Mouse (Mus musculus) liver, adult (tissue): ENCODE results near the gene Dld.

Experiments used
- GATA4 ChIP-seq: IDR thresholded peaks from 2 replicates; pipeline ENCODE4 v1.6.1; 2014; ENCODE audit warnings: mild to moderate bottlenecking, low read length; ENCODE audit not compliant: insufficient replicate concordance

Dld gene

DNA sequence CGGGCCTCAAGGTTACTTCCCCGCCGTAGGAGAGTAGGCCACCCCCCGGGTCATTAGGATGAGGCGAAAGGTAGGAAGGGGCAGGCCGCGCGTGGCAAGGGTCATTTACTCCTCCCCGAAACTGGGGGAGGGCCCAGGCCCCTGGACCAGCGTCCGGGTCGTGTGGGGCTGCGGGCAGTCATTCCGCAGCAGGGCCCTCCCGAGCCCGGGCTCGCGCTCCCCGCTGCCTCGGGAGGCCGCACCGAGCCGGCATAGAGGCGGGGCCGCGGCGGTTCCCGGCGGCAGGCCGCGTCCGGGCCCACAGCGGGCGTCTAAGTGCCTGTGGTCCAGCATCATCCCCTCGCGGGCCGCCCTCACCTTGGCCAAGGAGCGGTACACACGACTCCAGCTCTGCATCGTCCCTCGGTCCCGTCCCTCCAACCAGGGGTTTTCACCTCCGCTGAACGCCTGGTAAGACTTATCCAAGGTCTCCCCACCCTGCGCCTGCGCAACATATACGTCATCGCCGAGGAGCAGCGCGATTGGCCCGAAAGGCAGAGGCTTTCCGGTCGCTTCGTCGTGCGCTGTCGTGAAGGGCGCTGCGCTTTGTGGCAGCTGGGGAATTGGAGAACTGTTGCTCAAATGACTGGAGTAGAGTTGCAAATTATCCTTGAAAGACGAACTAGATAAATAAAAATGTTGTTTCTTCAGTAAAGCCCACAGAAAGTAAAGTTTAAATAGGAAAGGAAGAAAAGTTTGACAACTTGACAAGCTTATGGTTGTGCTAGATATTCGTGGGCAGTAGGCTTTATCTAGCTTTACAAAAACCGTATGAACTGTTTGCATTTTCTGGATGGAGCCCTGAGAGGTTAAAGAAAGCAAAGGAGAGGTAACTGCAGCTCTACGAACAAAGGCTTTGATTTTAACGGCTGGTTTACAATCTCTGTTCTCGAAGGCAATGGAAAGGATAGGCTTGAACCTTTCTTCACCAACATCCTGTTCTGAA is at the start of gene Dld:
Gene Dld, minus strand, starts transcription at position 510 of the 985 bp plus-strand sequence.
- TF ChIP-seq GATA4, result peak; percentile 9; the same call in 1 of the 2 replicates

DNA sequence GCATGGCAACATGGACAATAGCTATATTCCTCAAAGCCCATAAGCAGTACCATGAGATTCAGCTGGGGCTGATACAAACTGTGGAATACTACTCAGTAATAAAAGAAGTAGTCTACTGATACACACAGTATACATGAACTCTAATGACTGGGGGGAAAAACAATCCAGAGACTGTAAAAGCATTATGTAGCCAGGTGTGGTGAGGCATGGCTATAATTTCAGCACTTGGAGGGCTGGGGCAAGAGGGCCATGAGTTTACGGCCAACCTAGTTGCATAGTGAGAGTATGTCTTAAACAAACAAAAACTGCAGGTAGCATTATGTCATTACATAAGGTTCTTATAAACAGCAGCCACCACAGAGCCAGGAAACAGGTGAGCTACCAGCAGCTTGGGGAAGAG is 49.6 kb upstream of the Dld start:
- no peak for TF ChIP-seq GATA4

GRCm38 (mm10) chr12:31397709-31398108 is 46.5 kb upstream of the Dld start:
- no peak for TF ChIP-seq GATA4

DNA sequence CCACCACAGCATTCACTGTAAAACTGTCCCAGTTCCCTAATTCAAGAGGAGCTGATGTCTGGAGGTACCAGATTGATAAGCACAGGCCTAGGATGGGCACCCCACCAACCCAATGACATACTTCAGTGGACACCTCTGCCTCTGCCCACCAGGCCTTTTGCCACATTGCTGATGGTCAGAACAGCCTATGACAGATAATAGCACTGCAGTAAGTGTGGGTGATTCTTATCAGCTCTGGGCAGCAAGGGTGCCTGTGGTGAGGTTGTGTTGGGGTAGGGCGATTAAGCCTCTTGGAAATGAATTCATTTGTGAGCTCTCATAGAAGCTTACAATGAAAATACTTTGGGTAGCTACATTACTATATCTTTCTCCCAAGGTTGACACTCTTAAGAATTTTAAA is 44.6 kb upstream of the Dld start:
- TF ChIP-seq GATA4, result no peak

- TF ChIP-seq GATA4, result no peak
These were observed 40.4 kb upstream of the Dld start for GRCm38 (mm10) chr12:31391696-31392095.

GRCm38 (mm10) chr12:31390571-31390970 is 39.3 kb upstream of the Dld start, which contains the start of gene Slc26a3:
Gene Slc26a3 (plus strand): TSS chr12:31390871.
- no peak for TF ChIP-seq GATA4

GRCm38 (mm10) chr12:31387303-31387702 is 36.0 kb upstream of the Dld start:
- no peak for TF ChIP-seq GATA4

DNA sequence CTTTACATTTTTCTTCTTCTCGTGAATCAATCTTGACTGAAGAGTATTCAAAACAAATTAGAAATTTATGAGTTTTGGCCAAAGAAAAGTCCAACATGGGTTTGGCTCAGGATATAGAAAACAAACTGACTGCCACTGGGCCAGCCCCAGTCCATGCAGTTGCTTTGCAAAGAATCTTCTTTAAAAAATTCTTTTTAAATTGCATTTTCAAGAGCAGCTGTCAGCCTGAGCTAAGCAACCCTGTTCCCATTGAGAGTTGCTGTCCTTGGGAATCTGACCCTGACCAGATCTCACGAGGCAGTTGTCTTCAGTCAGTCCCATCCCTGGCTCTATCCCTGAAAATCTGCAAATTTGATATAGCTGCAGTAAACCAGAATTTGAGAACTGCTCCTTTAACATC is 31.2 kb upstream of the Dld start:
- no peak for TF ChIP-seq GATA4

DNA sequence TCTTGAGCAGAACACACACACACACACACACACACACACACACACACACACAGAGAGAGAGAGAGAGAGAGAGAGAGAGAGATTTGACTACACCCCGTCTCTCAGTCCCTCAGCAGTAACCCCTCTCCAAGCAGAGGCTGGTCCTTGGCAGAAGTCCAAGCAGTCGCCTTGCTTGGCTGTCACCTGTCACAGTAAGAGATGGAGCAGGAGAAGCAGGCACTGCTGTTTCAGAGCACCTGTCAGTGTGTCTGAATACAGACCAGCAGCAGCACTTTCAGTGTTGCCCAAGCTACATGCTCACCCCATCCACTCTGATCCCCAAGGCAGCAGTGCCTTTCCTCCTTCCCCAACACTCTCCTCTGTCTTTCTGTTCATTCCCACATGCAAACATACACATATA is 29.6 kb upstream of the Dld start:
- no peak for TF ChIP-seq GATA4

GRCm38 (mm10) chr12:31377241-31377640 is 26.0 kb upstream of the Dld start:
- no peak for TF ChIP-seq GATA4

- TF ChIP-seq GATA4, result no peak
These were observed 25.2 kb upstream of the Dld start for GRCm38 (mm10) chr12:31376326-31376950.

- TF ChIP-seq GATA4, result no peak
These were observed 24.0 kb upstream of the Dld start for GRCm38 (mm10) chr12:31375283-31375615.

DNA sequence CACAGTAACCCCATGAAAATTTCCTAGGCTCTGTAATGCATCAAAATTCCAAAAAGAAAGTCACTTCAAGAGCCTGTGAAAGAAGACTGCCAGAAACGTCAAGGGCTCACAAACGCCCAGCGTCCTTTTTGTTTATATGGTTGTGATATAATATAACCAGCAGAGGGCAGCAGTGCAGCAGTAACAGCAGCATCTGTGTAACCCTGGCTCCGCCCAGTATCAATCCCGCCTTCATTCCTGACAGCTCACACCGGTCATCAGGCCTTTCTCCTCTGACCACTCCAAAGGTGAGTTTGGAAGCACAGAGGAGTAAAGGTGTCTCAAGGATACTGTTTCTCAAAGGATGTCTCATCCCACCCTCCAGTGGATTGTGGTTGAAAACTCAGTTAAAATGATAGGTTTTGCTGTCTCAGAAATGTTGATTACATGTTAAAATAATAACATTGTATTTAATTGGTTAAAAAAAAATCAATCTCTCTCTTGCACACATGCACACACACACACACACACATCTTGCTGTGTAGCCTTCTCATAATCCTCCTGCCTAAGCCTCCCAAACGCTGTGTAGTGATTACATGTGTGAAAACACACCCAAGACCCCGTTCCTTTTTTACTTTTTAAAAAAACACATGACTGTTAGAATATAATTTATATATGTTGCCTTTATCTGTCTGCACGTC is 23.5 kb upstream of the Dld start:
- TF ChIP-seq GATA4, result no peak

DNA sequence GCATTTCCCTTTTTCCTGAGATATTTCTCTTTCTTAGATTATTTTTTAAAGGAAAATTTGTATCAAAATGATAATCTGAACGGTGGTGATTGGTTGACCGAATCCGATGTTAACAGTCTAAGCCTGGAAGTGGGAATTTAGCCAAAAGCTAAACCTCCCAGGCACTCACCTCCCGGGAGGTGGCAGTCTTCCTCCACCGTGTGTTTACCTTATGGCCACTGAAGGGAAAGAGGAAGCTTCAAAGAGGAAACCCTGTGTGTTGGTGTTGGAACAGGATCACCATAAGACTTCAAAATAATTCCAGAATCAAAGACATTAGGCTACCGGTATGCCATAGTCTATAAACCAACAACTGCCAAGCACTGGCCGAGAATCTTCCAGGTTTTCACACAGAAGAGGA is 18.4 kb upstream of the Dld start:
- TF ChIP-seq GATA4, result no peak

GRCm38 (mm10) chr12:31369118-31369517 is 17.9 kb upstream of the Dld start:
- no peak for TF ChIP-seq GATA4

DNA sequence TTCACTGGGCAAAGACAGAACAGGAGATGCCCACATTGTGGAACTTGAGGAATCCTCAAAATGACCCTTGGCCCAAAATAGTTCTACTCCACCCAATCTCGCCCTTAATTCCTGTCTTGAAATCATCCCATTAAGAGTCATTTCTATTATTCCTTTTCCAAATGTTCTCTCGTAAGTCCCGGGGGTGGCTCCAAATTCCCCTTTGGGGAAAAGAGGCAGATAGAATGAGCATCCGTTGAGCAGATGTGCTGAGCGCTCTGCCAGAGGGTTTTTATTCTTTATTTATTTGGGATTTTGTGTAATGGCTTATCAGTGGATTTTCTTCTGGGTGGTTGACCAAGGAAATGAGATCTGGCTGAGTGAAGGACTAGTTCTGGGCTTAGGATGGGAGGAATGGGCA is 16.5 kb upstream of the Dld start:
- TF ChIP-seq GATA4, result no peak
